Mouse (Mus musculus) embryonic facial prominence, embryonic 15.5 days (tissue): ENCODE data around the gene Sptb. TPM values are rescaled to one million over a fixed set of nuclear protein-coding genes. Genes with fewer than 3 reads are reported as not detected.
A peak's percentile ranks its signal among the peaks of the same experiment; 100 is the strongest.

Experiments used
- ATAC-seq: fragments of 200-750 bp; cut with Nextera tagmentation; 2 replicates; pipeline ENCODE4 v1.8.0; 2017; ENCODE audit warnings: low read depth, moderate TSS enrichment; ENCODE audit not compliant: insufficient number of reproducible peaks, low FRiP score, low TSS enrichment
- H3K27ac ChIP-seq: fragments of 300-500 bp; sonication (generic); replicated peaks from 2 replicates; pipeline ENCODE4 v1.5.1; 2015; ENCODE audit warnings: mild to moderate bottlenecking, inconsistent platforms
- H3K27me3 ChIP-seq: fragments of 300-500 bp; sonication (generic); 2 replicates; pipeline ENCODE4 v1.6.1; 2015; ENCODE audit warnings: inconsistent platforms
- H3K36me3 ChIP-seq: fragments of 300-500 bp; sonication (generic); 2 replicates; pipeline ENCODE4 v1.6.1; 2015; ENCODE audit warnings: mild to moderate bottlenecking, inconsistent platforms
- H3K4me1 ChIP-seq: fragments of 300-500 bp; sonication (generic); 2 replicates; pipeline ENCODE4 v1.6.1; 2015; ENCODE audit warnings: inconsistent platforms
- H3K4me2 ChIP-seq: fragments of 300-500 bp; sonication (generic); replicated peaks from 2 replicates; pipeline ENCODE4 v1.6.1; 2015; ENCODE audit warnings: mild to moderate bottlenecking, inconsistent platforms
- H3K4me3 ChIP-seq: fragments of 300-500 bp; sonication (generic); replicated peaks from 2 replicates; pipeline ENCODE4 v1.5.1; 2015; ENCODE audit warnings: mild to moderate bottlenecking, inconsistent platforms
- H3K9ac ChIP-seq: fragments of 300-500 bp; sonication (generic); 2 replicates; pipeline ENCODE4 v1.6.1; 2015; ENCODE audit warnings: inconsistent platforms
- H3K9me3 ChIP-seq: fragments of 300-500 bp; sonication (generic); replicated peaks from 2 replicates; pipeline ENCODE4 v1.6.1; 2016; ENCODE audit warnings: inconsistent platforms
- WGBS: fragments of 180-500 bp; shearing (Covaris S2); methylation state at CpG from one replicate; pipeline ENCODE4 v1.1.7; 2015; 5-methylcytosine and 5-hydroxymethylcytosine counted together
- polyA plus RNA-seq: library from polyadenylated mRNA; unstranded; fragments of >200 nt; fragmentation: Nextera tagmentation; extraction: Ambion mirVana; gene quantifications from 2 replicates; pipeline ENCODE4 v1.2.1, GENCODE M21; 2015

Sptb gene
- polyA plus RNA-seq, 1 experiment from 2014 or later = 0.76 TPM

- H3K4me1 ChIP-seq = peaks cover 17% of the 10 kb centered on the region
- no peaks in the 10 kb centered on the region for H3K9me3 ChIP-seq
- no peak overlapping the region for H3K4me3 ChIP-seq
- H3K4me2 ChIP-seq = no peak overlapping the region
- no peak overlapping the region for H3K27ac ChIP-seq
- no peak overlapping the region for H3K9ac ChIP-seq
- 66% methylated on average over 11 of the region's 11 CpGs for WGBS
- H3K36me3 ChIP-seq = no peaks in the 10 kb centered on the region
- H3K27me3 ChIP-seq = no peaks in the 10 kb centered on the region
- ATAC-seq = no peak
Measured at GRCm38 (mm10) chr12:76587357-76587756, 123.0 kb downstream of the Sptb start.

- H3K4me1 ChIP-seq = peaks cover 24% of the 10 kb centered on the region
- ATAC-seq = no peak
- no peak overlapping the region for H3K4me3 ChIP-seq
- no peaks in the 10 kb centered on the region for H3K27me3 ChIP-seq
- H3K4me2 ChIP-seq = no peak overlapping the region
- no peaks in the 10 kb centered on the region for H3K36me3 ChIP-seq
- no peak overlapping the region for H3K9ac ChIP-seq
- H3K9me3 ChIP-seq = no peaks in the 10 kb centered on the region
- no peak overlapping the region for H3K27ac ChIP-seq
Measured at GRCm38 (mm10) chr12:76585028-76585427, 125.3 kb downstream of the Sptb start.

- Histone ChIP-seq H3K36me3 (peaks cover 1% of the 10 kb centered on the region; the same call in 1 of the 2 replicates), H3K4me2 (no peak overlapping the region), H3K4me3 (no peak overlapping the region), H3K9me3 (no peaks in the 10 kb centered on the region), H3K27me3 (no peaks in the 10 kb centered on the region), H3K4me1 (peaks cover 17% of the 10 kb centered on the region), H3K27ac (no peak overlapping the region), H3K9ac (no peak overlapping the region)
- no peak for ATAC-seq
- WGBS = 89% methylated on average over 7 of the region's 7 CpGs
Measured at GRCm38 (mm10) chr12:76583454-76583853, 126.9 kb downstream of the Sptb start.

GRCm38 (mm10) chr12:76582841-76583240 is 127.5 kb downstream of the Sptb start:
- Histone ChIP-seq H3K9ac (no peak overlapping the region), H3K4me2 (no peak overlapping the region), H3K4me1 (peaks cover 17% of the 10 kb centered on the region), H3K36me3 (peaks cover 8% of the 10 kb centered on the region; the same call in 1 of the 2 replicates), H3K27me3 (no peaks in the 10 kb centered on the region), H3K9me3 (no peaks in the 10 kb centered on the region), H3K4me3 (no peak overlapping the region), H3K27ac (peak overlapping the region; percentile 40; the same call in 1 of the 2 replicates)
- ATAC-seq = peak; percentile 45; the same call in 1 of the 2 replicates
- WGBS = 18% methylated on average over 6 of the region's 6 CpGs

GRCm38 (mm10) chr12:76582139-76582538 is 128.2 kb downstream of the Sptb start:
- no peak overlapping the region for H3K27ac ChIP-seq
- WGBS = 83% methylated on average over 3 of the region's 3 CpGs
- H3K9ac ChIP-seq = no peak overlapping the region
- no peak overlapping the region for H3K4me2 ChIP-seq
- H3K36me3 ChIP-seq = peaks cover 15% of the 10 kb centered on the region; the same call in 1 of the 2 replicates
- no peaks in the 10 kb centered on the region for H3K27me3 ChIP-seq
- H3K9me3 ChIP-seq = no peaks in the 10 kb centered on the region
- peaks cover 17% of the 10 kb centered on the region for H3K4me1 ChIP-seq
- H3K4me3 ChIP-seq = no peak overlapping the region
- no peak for ATAC-seq

- 76% methylated on average over 1 of the region's 1 CpGs for WGBS
Measured at GRCm38 (mm10) chr12:76579806-76580205, 130.5 kb downstream of the Sptb start.

GRCm38 (mm10) chr12:76578465-76578864 is 131.9 kb downstream of the Sptb start:
- Histone ChIP-seq H3K4me1 (peaks cover 17% of the 10 kb centered on the region), H3K36me3 (peaks cover 36% of the 10 kb centered on the region), H3K4me3 (no peak overlapping the region), H3K27me3 (no peaks in the 10 kb centered on the region), H3K9ac (no peak overlapping the region), H3K27ac (no peak overlapping the region), H3K4me2 (no peak overlapping the region), H3K9me3 (no peaks in the 10 kb centered on the region)
- 92% methylated on average over 2 of the region's 2 CpGs for WGBS
- ATAC-seq = no peak

More at GRCm38 (mm10) chr12:76579806-76580205, 130.5 kb downstream of the Sptb start:
- no peak overlapping the region for H3K9ac ChIP-seq
- no peak for ATAC-seq
- H3K36me3 ChIP-seq = peaks cover 31% of the 10 kb centered on the region
- peaks cover 17% of the 10 kb centered on the region for H3K4me1 ChIP-seq
- no peaks in the 10 kb centered on the region for H3K27me3 ChIP-seq
- no peaks in the 10 kb centered on the region for H3K9me3 ChIP-seq
- no peak overlapping the region for H3K4me2 ChIP-seq
- H3K27ac ChIP-seq = no peak overlapping the region
- H3K4me3 ChIP-seq = no peak overlapping the region

GRCm38 (mm10) chr12:76577858-76578257 is 132.5 kb downstream of the Sptb start:
- peaks cover 12% of the 10 kb centered on the region for H3K4me1 ChIP-seq
- H3K36me3 ChIP-seq = peaks cover 37% of the 10 kb centered on the region
- H3K27ac ChIP-seq = no peak overlapping the region
- ATAC-seq = no peak
- H3K27me3 ChIP-seq = no peaks in the 10 kb centered on the region
- no peak overlapping the region for H3K9ac ChIP-seq
- WGBS = 90% methylated on average over 16 of the region's 16 CpGs
- no peaks in the 10 kb centered on the region for H3K9me3 ChIP-seq
- H3K4me2 ChIP-seq = no peak overlapping the region
- H3K4me3 ChIP-seq = no peak overlapping the region

GRCm38 (mm10) chr12:76576806-76577205 is 133.5 kb downstream of the Sptb start:
- no peak for ATAC-seq
- no peaks in the 10 kb centered on the region for H3K9me3 ChIP-seq
- no peaks in the 10 kb centered on the region for H3K27me3 ChIP-seq
- no peak overlapping the region for H3K9ac ChIP-seq
- H3K27ac ChIP-seq = no peak overlapping the region
- H3K4me2 ChIP-seq = no peak overlapping the region
- H3K36me3 ChIP-seq = peaks cover 37% of the 10 kb centered on the region
- WGBS = 95% methylated on average over 8 of the region's 8 CpGs
- 0 out of 2 replicates have a peak, but pooled peaks cover 2% of the 10 kb centered on the region for H3K4me1 ChIP-seq
- H3K4me3 ChIP-seq = no peak overlapping the region

GRCm38 (mm10) chr12:76576061-76576460 is 134.3 kb downstream of the Sptb start:
- no peaks in the 10 kb centered on the region for H3K27me3 ChIP-seq
- no peaks in the 10 kb centered on the region for H3K9me3 ChIP-seq
- 85% methylated on average over 9 of the region's 9 CpGs for WGBS
- no peak overlapping the region for H3K4me3 ChIP-seq
- ATAC-seq = no peak
- peaks cover 37% of the 10 kb centered on the region for H3K36me3 ChIP-seq
- H3K4me1 ChIP-seq = no peaks in the 10 kb centered on the region
- no peak overlapping the region for H3K9ac ChIP-seq
- H3K27ac ChIP-seq = no peak overlapping the region
- no peak overlapping the region for H3K4me2 ChIP-seq

GRCm38 (mm10) chr12:76574815-76575214 is 135.5 kb downstream of the Sptb start:
- no peak overlapping the region for H3K4me3 ChIP-seq
- H3K27me3 ChIP-seq = no peaks in the 10 kb centered on the region
- H3K4me1 ChIP-seq = no peaks in the 10 kb centered on the region
- H3K9ac ChIP-seq = no peak overlapping the region
- ATAC-seq = no peak
- no peak overlapping the region for H3K4me2 ChIP-seq
- H3K9me3 ChIP-seq = no peaks in the 10 kb centered on the region
- no peak overlapping the region for H3K27ac ChIP-seq
- H3K36me3 ChIP-seq = peaks cover 39% of the 10 kb centered on the region
- WGBS = 93% methylated on average over 6 of the region's 6 CpGs

GRCm38 (mm10) chr12:76573381-76573780 is 137.0 kb downstream of the Sptb start:
- Histone ChIP-seq H3K4me2 (no peak overlapping the region), H3K9ac (no peak overlapping the region), H3K27ac (no peak overlapping the region), H3K4me3 (no peak overlapping the region), H3K9me3 (no peaks in the 10 kb centered on the region), H3K36me3 (peaks cover 37% of the 10 kb centered on the region), H3K4me1 (no peaks in the 10 kb centered on the region), H3K27me3 (no peaks in the 10 kb centered on the region)
- WGBS = 93% methylated on average over 6 of the region's 6 CpGs
- ATAC-seq = no peak
